Mouse (Mus musculus): Measurements from ENCODE around the gene Nfatc3. TPM values are rescaled to one million over a fixed set of nuclear protein-coding genes. Genes with fewer than 3 reads are reported as not detected.

The Nfatc3 gene
- polyA plus RNA-seq, 1 experiment from 2014 or later = 7.3 TPM

- no peak for DNase-seq (ENCODE audit: low spot score)
- no peak overlapping the region for H3K4me3 ChIP-seq
- no peaks in the 10 kb centered on the region for H3K27me3 ChIP-seq (replicated peaks; ENCODE audit: low read depth, poor library complexity, severe bottlenecking)
- peaks cover 22% of the 10 kb centered on the region for H3K4me1 ChIP-seq
- no peak overlapping the region for H3K27ac ChIP-seq (replicated peaks)
- WGBS = 98% methylated on average over 7 of the region's 7 CpGs
- H3K36me3 ChIP-seq (replicated peaks) = peaks cover 2% of the 10 kb centered on the region; the same call in 1 of the 2 replicates
- H3K9me3 ChIP-seq = no peaks in the 10 kb centered on the region
Measured at GRCm38 (mm10) chr8:106063046-106063445, 4.4 kb downstream of the Nfatc3 start.

GRCm38 (mm10) chr8:106066721-106067120 is 8.1 kb downstream of the Nfatc3 start:
- Histone ChIP-seq H3K9me3 (no peaks in the 10 kb centered on the region), H3K4me3 (no peak overlapping the region), H3K36me3 (replicated peaks) (peaks cover 2% of the 10 kb centered on the region; the same call in 1 of the 2 replicates), H3K4me1 (peaks cover 2% of the 10 kb centered on the region; the same call in 1 of the 2 replicates), H3K27me3 (replicated peaks; ENCODE audit: low read depth, poor library complexity, severe bottlenecking) (no peaks in the 10 kb centered on the region), H3K27ac (replicated peaks) (no peak overlapping the region)
- no peak for DNase-seq (ENCODE audit: low spot score)
- WGBS = 95% methylated on average over 2 of the region's 2 CpGs

GRCm38 (mm10) chr8:106069565-106069964 is 10.9 kb downstream of the Nfatc3 start:
- Histone ChIP-seq H3K4me1 (no peaks in the 10 kb centered on the region), H3K4me3 (no peak overlapping the region), H3K27ac (replicated peaks) (no peak overlapping the region), H3K36me3 (replicated peaks) (peaks cover 2% of the 10 kb centered on the region; the same call in 1 of the 2 replicates), H3K27me3 (replicated peaks; ENCODE audit: low read depth, poor library complexity, severe bottlenecking) (no peaks in the 10 kb centered on the region), H3K9me3 (no peaks in the 10 kb centered on the region)
- no peak for DNase-seq (ENCODE audit: low spot score)
- 90% methylated on average over 1 of the region's 1 CpGs for WGBS

- H3K27me3 ChIP-seq (replicated peaks; ENCODE audit: low read depth, poor library complexity, severe bottlenecking) = no peaks in the 10 kb centered on the region
- no peak overlapping the region for H3K27ac ChIP-seq (replicated peaks)
- no peak for DNase-seq (ENCODE audit: low spot score)
- H3K4me3 ChIP-seq = no peak overlapping the region
- H3K36me3 ChIP-seq (replicated peaks) = peaks cover 2% of the 10 kb centered on the region
- no peaks in the 10 kb centered on the region for H3K4me1 ChIP-seq
- no peaks in the 10 kb centered on the region for H3K9me3 ChIP-seq
Measured at GRCm38 (mm10) chr8:106072113-106072512, 13.5 kb downstream of the Nfatc3 start.

- Histone ChIP-seq H3K36me3 (replicated peaks) (peaks cover 16% of the 10 kb centered on the region), H3K27me3 (replicated peaks; ENCODE audit: low read depth, poor library complexity, severe bottlenecking) (no peaks in the 10 kb centered on the region), H3K4me3 (no peak overlapping the region), H3K9me3 (no peaks in the 10 kb centered on the region), H3K27ac (replicated peaks) (no peak overlapping the region), H3K4me1 (no peaks in the 10 kb centered on the region)
- DNase-seq (ENCODE audit: low spot score) = no peak
Measured at GRCm38 (mm10) chr8:106074236-106074635, 15.6 kb downstream of the Nfatc3 start.

GRCm38 (mm10) chr8:106074659-106075058 is 16.0 kb downstream of the Nfatc3 start:
- Histone ChIP-seq H3K36me3 (replicated peaks) (peaks cover 20% of the 10 kb centered on the region), H3K27ac (replicated peaks) (no peak overlapping the region), H3K4me1 (no peaks in the 10 kb centered on the region), H3K27me3 (replicated peaks; ENCODE audit: low read depth, poor library complexity, severe bottlenecking) (no peaks in the 10 kb centered on the region), H3K9me3 (no peaks in the 10 kb centered on the region), H3K4me3 (no peak overlapping the region)
- 93% methylated on average over 1 of the region's 1 CpGs for WGBS
- no peak for DNase-seq (ENCODE audit: low spot score)

- H3K4me3 ChIP-seq = no peak overlapping the region
- DNase-seq (ENCODE audit: low spot score) = no peak
- no peak overlapping the region for H3K27ac ChIP-seq (replicated peaks)
- 90% methylated on average over 9 of the region's 9 CpGs for WGBS
- no peaks in the 10 kb centered on the region for H3K4me1 ChIP-seq
- H3K36me3 ChIP-seq (replicated peaks) = peaks cover 26% of the 10 kb centered on the region
- no peaks in the 10 kb centered on the region for H3K9me3 ChIP-seq
- H3K27me3 ChIP-seq (replicated peaks; ENCODE audit: low read depth, poor library complexity, severe bottlenecking) = no peaks in the 10 kb centered on the region
Measured at GRCm38 (mm10) chr8:106075161-106075862, 16.7 kb downstream of the Nfatc3 start.

- H3K27me3 ChIP-seq (replicated peaks; ENCODE audit: low read depth, poor library complexity, severe bottlenecking) = no peaks in the 10 kb centered on the region
- H3K4me1 ChIP-seq = no peaks in the 10 kb centered on the region
- peaks cover 29% of the 10 kb centered on the region for H3K36me3 ChIP-seq (replicated peaks)
- H3K9me3 ChIP-seq = no peaks in the 10 kb centered on the region
- DNase-seq (ENCODE audit: low spot score) = no peak
- no peak overlapping the region for H3K4me3 ChIP-seq
- WGBS = 94% methylated on average over 5 of the region's 5 CpGs
- H3K27ac ChIP-seq (replicated peaks) = no peak overlapping the region
Measured at GRCm38 (mm10) chr8:106075863-106076174, 17.2 kb downstream of the Nfatc3 start.

GRCm38 (mm10) chr8:106076612-106077011 is 18.0 kb downstream of the Nfatc3 start:
- WGBS = 80% methylated on average over 5 of the region's 5 CpGs
- Histone ChIP-seq H3K27ac (replicated peaks) (no peak overlapping the region), H3K36me3 (replicated peaks) (peaks cover 32% of the 10 kb centered on the region), H3K27me3 (replicated peaks; ENCODE audit: low read depth, poor library complexity, severe bottlenecking) (no peaks in the 10 kb centered on the region), H3K4me3 (no peak overlapping the region), H3K9me3 (no peaks in the 10 kb centered on the region), H3K4me1 (no peaks in the 10 kb centered on the region)
- no peak for DNase-seq (ENCODE audit: low spot score)

- no peak for DNase-seq (ENCODE audit: low spot score)
- no peaks in the 10 kb centered on the region for H3K4me1 ChIP-seq
- peaks cover 40% of the 10 kb centered on the region for H3K36me3 ChIP-seq (replicated peaks)
- 95% methylated on average over 1 of the region's 1 CpGs for WGBS
- H3K27ac ChIP-seq (replicated peaks) = no peak overlapping the region
- H3K27me3 ChIP-seq (replicated peaks; ENCODE audit: low read depth, poor library complexity, severe bottlenecking) = no peaks in the 10 kb centered on the region
- H3K9me3 ChIP-seq = no peaks in the 10 kb centered on the region
- no peak overlapping the region for H3K4me3 ChIP-seq
Measured at GRCm38 (mm10) chr8:106077452-106078067, 18.9 kb downstream of the Nfatc3 start.

GRCm38 (mm10) chr8:106102321-106102720 is 43.7 kb downstream of the Nfatc3 start:
- WGBS = 95% methylated on average over 4 of the region's 4 CpGs
- H3K9me3 ChIP-seq = no peaks in the 10 kb centered on the region

GRCm38 (mm10) chr8:106103888-106104287 is 45.2 kb downstream of the Nfatc3 start:
- H3K36me3 ChIP-seq (replicated peaks) = peaks cover 91% of the 10 kb centered on the region
- H3K27me3 ChIP-seq (replicated peaks; ENCODE audit: low read depth, poor library complexity, severe bottlenecking) = no peaks in the 10 kb centered on the region
- H3K4me1 ChIP-seq = no peaks in the 10 kb centered on the region
- no peak overlapping the region for H3K4me3 ChIP-seq
- WGBS = 88% methylated on average over 2 of the region's 2 CpGs
- no peak overlapping the region for H3K27ac ChIP-seq (replicated peaks)
- no peak for DNase-seq (ENCODE audit: low spot score)
- H3K9me3 ChIP-seq = no peaks in the 10 kb centered on the region

More at GRCm38 (mm10) chr8:106102321-106102720, 43.7 kb downstream of the Nfatc3 start:
- H3K4me3 ChIP-seq = no peak overlapping the region
- no peak overlapping the region for H3K27ac ChIP-seq (replicated peaks)
- peaks cover 84% of the 10 kb centered on the region for H3K36me3 ChIP-seq (replicated peaks)
- no peaks in the 10 kb centered on the region for H3K4me1 ChIP-seq
- DNase-seq (ENCODE audit: low spot score) = no peak
- no peaks in the 10 kb centered on the region for H3K27me3 ChIP-seq (replicated peaks; ENCODE audit: low read depth, poor library complexity, severe bottlenecking)

GRCm38 (mm10) chr8:106106193-106106592 is 47.6 kb downstream of the Nfatc3 start:
- Histone ChIP-seq H3K9me3 (no peaks in the 10 kb centered on the region), H3K4me3 (no peak overlapping the region), H3K4me1 (no peaks in the 10 kb centered on the region), H3K27me3 (replicated peaks; ENCODE audit: low read depth, poor library complexity, severe bottlenecking) (no peaks in the 10 kb centered on the region), H3K27ac (replicated peaks) (no peak overlapping the region), H3K36me3 (replicated peaks) (peaks cover 91% of the 10 kb centered on the region)
- 88% methylated on average over 1 of the region's 1 CpGs for WGBS
- DNase-seq (ENCODE audit: low spot score) = no peak

Measured in embryonic facial prominence, embryonic 10.5 days (tissue).